Comparison of ENCODE assay signal across 8 mouse cellular contexts in the genomic region with DNA sequence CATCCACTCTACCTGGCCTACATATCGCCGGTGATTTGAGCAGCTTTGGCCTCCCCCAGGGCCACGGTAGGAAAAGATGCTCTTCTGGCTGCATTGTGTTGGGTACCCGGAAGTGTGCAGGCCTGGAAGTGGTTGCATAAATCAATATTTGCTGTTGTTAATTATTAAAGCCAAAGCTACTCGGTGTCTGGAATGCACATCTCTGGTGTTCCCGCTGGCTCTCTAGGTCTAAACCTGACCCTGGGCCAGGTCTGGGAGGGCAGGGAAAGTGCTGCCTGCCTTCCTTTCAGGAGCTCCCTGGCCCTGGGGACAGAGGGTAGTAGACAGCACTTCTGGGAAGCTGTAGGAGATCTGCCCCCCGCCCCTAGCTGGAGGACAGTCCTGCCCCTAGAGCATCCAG. TPM values are rescaled to one million over a fixed set of nuclear protein-coding genes. Genes with fewer than 3 reads are reported as not detected.
DNase-seq lines count a peak whose midpoint lies in the region; ATAC-seq and TF ChIP-seq lines count a peak whose summit lies in the region.
"Had no signal": no experiment of that assay in that cellular context is flagged by ENCODE, and none has a peak within 500 bp of the region (broad histone marks: within the 10 kb centered on the region; RNA-seq: fewer than 3 reads in every experiment).

No protein-coding gene starts in this region.

- DNase-seq in kidney, postnatal 0 days (ENCODE audit: low spot score), result no peak
- DNase-seq in lung, adult 2 months, result no peak
- no peak for DNase-seq in layer of hippocampus, postnatal 25 days (ENCODE audit: extremely low spot score in 1 of 2, low spot score in 1 of 2)
- no peak for DNase-seq in thymus, postnatal 25 days

- no peaks in the 10 kb centered on the region for H3K36me3 ChIP-seq in kidney, postnatal 0 days (ENCODE audit: insufficient read depth, low read length)
- H3K36me3 ChIP-seq in kidney, embryonic 14.5 days (ENCODE audit: control insufficient read depth, insufficient read depth, low read length), result no peaks in the 10 kb centered on the region
- 0 out of 2 replicates have a peak, but pooled peaks cover 4% of the 10 kb centered on the region for H3K36me3 ChIP-seq in hindbrain, embryonic 15.5 days
- no peaks in the 10 kb centered on the region for H3K36me3 ChIP-seq in stomach, embryonic 16.5 days (ENCODE audit: control insufficient read depth, insufficient read depth, low read length)
- H3K36me3 ChIP-seq: limb, embryonic 15.5 days had no signal

- H3K9me3 ChIP-seq in kidney, postnatal 0 days (replicated peaks; ENCODE audit: low read length), result no peaks in the 10 kb centered on the region
- no peaks in the 10 kb centered on the region for H3K9me3 ChIP-seq in kidney, embryonic 14.5 days (ENCODE audit: control insufficient read depth, low read length)
- no peaks in the 10 kb centered on the region for H3K9me3 ChIP-seq in hindbrain, embryonic 15.5 days
- no peaks in the 10 kb centered on the region for H3K9me3 ChIP-seq in stomach, embryonic 16.5 days (replicated peaks; ENCODE audit: control insufficient read depth, low read length)
- H3K9me3 ChIP-seq: limb, embryonic 15.5 days had no signal

- H3K9ac ChIP-seq in kidney, postnatal 0 days (ENCODE audit: low read depth, low read length), result no peak overlapping the region
- no peak overlapping the region for H3K9ac ChIP-seq in kidney, embryonic 14.5 days (ENCODE audit: low read depth, low read length)
- H3K9ac ChIP-seq in hindbrain, embryonic 15.5 days, result peak overlapping the region; percentile 60; the same call in 1 of the 2 replicates
- peak overlapping the region; percentile 86 for H3K9ac ChIP-seq in stomach, embryonic 16.5 days (ENCODE audit: low read length)
- H3K9ac ChIP-seq: limb, embryonic 15.5 days had no signal

- H3K27me3 ChIP-seq in kidney, postnatal 0 days (ENCODE audit: insufficient read depth, low read length), result no peaks in the 10 kb centered on the region
- no peaks in the 10 kb centered on the region for H3K27me3 ChIP-seq in kidney, embryonic 14.5 days (ENCODE audit: control insufficient read depth, insufficient read depth, low read length)
- H3K27me3 ChIP-seq in hindbrain, embryonic 15.5 days, result no peaks in the 10 kb centered on the region
- no peaks in the 10 kb centered on the region; the same call in 1 of the 2 replicates for H3K27me3 ChIP-seq in stomach, embryonic 16.5 days (ENCODE audit: control insufficient read depth, insufficient read depth, low read length)

- no peak overlapping the region for H3K27ac ChIP-seq in kidney, postnatal 0 days
- H3K27ac ChIP-seq in kidney, embryonic 14.5 days (ENCODE audit: low read depth, low read length), result no peak overlapping the region
- H3K27ac ChIP-seq in hindbrain, embryonic 15.5 days (replicated peaks), result no peak overlapping the region
- H3K27ac ChIP-seq in stomach, embryonic 16.5 days (ENCODE audit: low read length), result peak overlapping the region; percentile 90
- H3K27ac ChIP-seq: limb, embryonic 15.5 days had no signal

- 69% methylated on average over 7 of the region's 7 CpGs for WGBS in kidney, postnatal 0 days
- WGBS in kidney, embryonic 14.5 days, result 74% methylated on average over 7 of the region's 7 CpGs
- whole genome bisulfite sequencing in hindbrain, embryonic 15.5 days, result 74% methylated on average over 7 of the region's 7 CpGs
- WGBS in lung, adult 2 months, result 57% methylated on average over 7 of the region's 7 CpGs
- 54% methylated on average over 7 of the region's 7 CpGs for WGBS in stomach, embryonic 16.5 days

- ATAC-seq in kidney, postnatal 0 days (replicated peaks; ENCODE audit: low FRiP score, low read depth), result 0 out of 2 replicates have a peak, but pooled peaks have one; percentile 9
- ATAC-seq in kidney, embryonic 14.5 days (ENCODE audit: low FRiP score, low TSS enrichment), result no peak
- ATAC-seq in hindbrain, embryonic 15.5 days (ENCODE audit: low FRiP score, low read depth), result no peak
- peak; percentile 49 for ATAC-seq in stomach, embryonic 16.5 days (ENCODE audit: insufficient read depth, low FRiP score)

- H3K4me1 ChIP-seq in kidney, postnatal 0 days (replicated peaks; ENCODE audit: insufficient read depth, low read length), result no peaks in the 10 kb centered on the region
- peaks cover 6% of the 10 kb centered on the region for H3K4me1 ChIP-seq in kidney, embryonic 14.5 days (ENCODE audit: control insufficient read depth, insufficient read depth, low read length)
- H3K4me1 ChIP-seq in hindbrain, embryonic 15.5 days (replicated peaks), result peaks cover 37% of the 10 kb centered on the region
- no peaks in the 10 kb centered on the region for H3K4me1 ChIP-seq in lung, adult 2 months (ENCODE audit: control insufficient read depth, insufficient read depth, low read length)
- H3K4me1 ChIP-seq in stomach, embryonic 16.5 days (ENCODE audit: control insufficient read depth, insufficient read depth, low read length), result peaks cover 28% of the 10 kb centered on the region

- H3K4me3 ChIP-seq in kidney, postnatal 0 days (replicated peaks; ENCODE audit: low read depth, low read length), result no peak overlapping the region
- no peak overlapping the region for H3K4me3 ChIP-seq in kidney, embryonic 14.5 days (ENCODE audit: low read length)
- H3K4me3 ChIP-seq in hindbrain, embryonic 15.5 days, result no peak overlapping the region
- H3K4me3 ChIP-seq in lung, adult 2 months (replicated peaks; ENCODE audit: extremely low read depth, low read depth, low read length), result peak overlapping the region; percentile 9
- peak overlapping the region; percentile 69 for H3K4me3 ChIP-seq in stomach, embryonic 16.5 days (replicated peaks; ENCODE audit: low read length)

- no peak for TF ChIP-seq CTCF in kidney, postnatal 0 days (IDR thresholded peaks at IDR 0.05; ENCODE audit: low read depth)
- no peak for TF ChIP-seq CTCF in lung, adult 2 months (IDR thresholded peaks at IDR 0.05; ENCODE audit: insufficient read depth, low read length)

- peak overlapping the region; percentile 68 for H3K4me2 ChIP-seq in kidney, postnatal 0 days (ENCODE audit: low read length)
- no peak overlapping the region for H3K4me2 ChIP-seq in kidney, embryonic 14.5 days (replicated peaks; ENCODE audit: low read depth, low read length)
- no peak overlapping the region for H3K4me2 ChIP-seq in hindbrain, embryonic 15.5 days
- peak overlapping the region; percentile 88 for H3K4me2 ChIP-seq in stomach, embryonic 16.5 days (ENCODE audit: low read depth, low read length)

- TF ChIP-seq POLR2A in lung, adult 2 months (IDR thresholded peaks at IDR 0.05; ENCODE audit: borderline replicate concordance, extremely low read depth, low read depth, low read length), result no peak

RNA-seq across cellular contexts. Expression of a gene that starts 42.0 kb away (rescaled TPM):
- polyA plus RNA-seq in kidney, postnatal 0 days (2015; fragmentation: Nextera tagmentation; extraction: Ambion mirVana), result 28.5 and 30.6 TPM in 2 replicates
- 6.6 and 10.3 TPM in 2 replicates for polyA plus RNA-seq in kidney, embryonic 14.5 days (2014; fragmentation: Nextera tagmentation; extraction: Ambion mirVana)
- 93.2 and 99.6 TPM in 2 replicates for polyA plus RNA-seq in hindbrain, embryonic 15.5 days (2015; fragmentation: Nextera tagmentation; extraction: Ambion mirVana)
- polyA plus RNA-seq in lung, adult 2 months (2012; rRNA removed), result 68.3 and 101 TPM in 2 replicates
- 58.1 and 64.6 TPM in 2 replicates for polyA plus RNA-seq in stomach, embryonic 16.5 days (2015; fragmentation: Nextera tagmentation; extraction: Ambion mirVana)
- total RNA-seq in layer of hippocampus, postnatal 25 days (2021), result 100 to 1,000 TPM; 263 to 285 TPM

Comparison
In these comparisons a context has a peak if more than half of its experiments do, and no peak if none do; other contexts are left out.
1. ATAC-seq: peak in kidney, postnatal 0 days (single experiment) and stomach, embryonic 16.5 days (single experiment); none in kidney, embryonic 14.5 days (single experiment) and hindbrain, embryonic 15.5 days (single experiment).
2. H3K4me2 ChIP-seq: peak in kidney, postnatal 0 days (single experiment) and stomach, embryonic 16.5 days (single experiment); none in kidney, embryonic 14.5 days (single experiment) and hindbrain, embryonic 15.5 days (single experiment).
3. H3K4me3 ChIP-seq: peak in lung, adult 2 months (single experiment) and stomach, embryonic 16.5 days (single experiment); none in kidney, postnatal 0 days (single experiment), kidney, embryonic 14.5 days (single experiment) and hindbrain, embryonic 15.5 days (single experiment).
4. H3K9ac ChIP-seq: peak in hindbrain, embryonic 15.5 days (single experiment) and stomach, embryonic 16.5 days (single experiment); none in kidney, postnatal 0 days (single experiment) and kidney, embryonic 14.5 days (single experiment).